Mouse (Mus musculus) neural tube, embryonic 12.5 days (tissue): ENCODE measurements around the gene Dpysl5. TPM values are rescaled to one million over a fixed set of nuclear protein-coding genes. Genes with fewer than 3 reads are reported as not detected.
"Not testable (repeated sequence)": the region's sequence is repeated elsewhere in the genome, so short reads cannot be mapped to it uniquely, and the experiment has no call there.

ENCODE experiments used
- ATAC-seq: fragments of 200-750 bp; cut with Nextera tagmentation; 2 replicates; pipeline ENCODE4 v1.8.0; 2017; ENCODE audit warnings: low read depth, mild to moderate bottlenecking, moderate TSS enrichment, moderate library complexity; ENCODE audit not compliant: low FRiP score
- H3K27ac ChIP-seq: fragments of 300-500 bp; sonication (generic); 2 replicates; pipeline ENCODE4 v1.5.1; 2016
- H3K27me3 ChIP-seq: fragments of 300-500 bp; sonication (generic); replicated peaks from 2 replicates; pipeline ENCODE4 v1.6.1; 2016; ENCODE audit warnings: mild to moderate bottlenecking
- H3K36me3 ChIP-seq: fragments of 300-500 bp; sonication (generic); 2 replicates; pipeline ENCODE4 v1.6.1; 2016; ENCODE audit warnings: mild to moderate bottlenecking
- H3K4me1 ChIP-seq: fragments of 300-500 bp; sonication (generic); 2 replicates; pipeline ENCODE4 v1.6.1; 2016
- H3K4me2 ChIP-seq: fragments of 300-500 bp; sonication (generic); replicated peaks from 2 replicates; pipeline ENCODE4 v1.6.1; 2016; ENCODE audit warnings: mild to moderate bottlenecking
- H3K4me3 ChIP-seq: fragments of 300-500 bp; sonication (generic); 2 replicates; pipeline ENCODE4 v1.5.1; 2016
- H3K9ac ChIP-seq: fragments of 300-500 bp; sonication (generic); 2 replicates; pipeline ENCODE4 v1.6.1; 2016; ENCODE audit warnings: mild to moderate bottlenecking
- H3K9me3 ChIP-seq: fragments of 300-500 bp; sonication (generic); 2 replicates; pipeline ENCODE4 v1.6.1; 2016; ENCODE audit warnings: mild to moderate bottlenecking
- WGBS: fragments of 180-500 bp; shearing (Covaris S2); methylation state at CpG from one replicate; pipeline ENCODE4 v1.1.7; 2016; 5-methylcytosine and 5-hydroxymethylcytosine counted together
- polyA plus RNA-seq: library from polyadenylated mRNA; unstranded; fragments of >200 nt; fragmentation: Nextera tagmentation; extraction: Ambion mirVana; gene quantifications from 2 replicates; pipeline ENCODE4 v1.2.1, GENCODE M21; 2016

Gene Dpysl5
- polyA plus RNA-seq, 1 experiment from 2014 or later, result 150 TPM

GRCm38 (mm10) chr5:30678069-30678468 lies 33.3 kb upstream of the Dpysl5 start:
- not testable (repeated sequence) for H3K27me3 ChIP-seq, H3K9ac ChIP-seq, H3K27ac ChIP-seq, H3K4me1 ChIP-seq, H3K9me3 ChIP-seq, H3K4me2 ChIP-seq, ATAC-seq, H3K4me3 ChIP-seq
- H3K36me3 ChIP-seq, result peaks cover 27% of the 10 kb centered on the region
- WGBS, result 98% methylated on average over 3 of the region's 3 CpGs

GRCm38 (mm10) chr5:30678722-30679296 lies 32.6 kb upstream of the Dpysl5 start:
- H3K4me2 ChIP-seq, result no peak overlapping the region
- H3K4me3 ChIP-seq, result no peak overlapping the region
- H3K4me1 ChIP-seq, result no peaks in the 10 kb centered on the region
- H3K27ac ChIP-seq, result no peak overlapping the region
- H3K36me3 ChIP-seq, result peaks cover 20% of the 10 kb centered on the region; the same call in 1 of the 2 replicates
- no peaks in the 10 kb centered on the region for H3K27me3 ChIP-seq
- WGBS, result 95% methylated on average over 4 of the region's 4 CpGs
- H3K9me3 ChIP-seq, result no peaks in the 10 kb centered on the region
- no peak overlapping the region for H3K9ac ChIP-seq
- ATAC-seq, result no peak

- H3K4me2 ChIP-seq, result no peak overlapping the region
- H3K9ac ChIP-seq, result no peak overlapping the region
- 87% methylated on average over 5 of the region's 5 CpGs for WGBS
- no peak for ATAC-seq
- peaks cover 13% of the 10 kb centered on the region; the same call in 1 of the 2 replicates for H3K36me3 ChIP-seq
- H3K9me3 ChIP-seq, result no peaks in the 10 kb centered on the region
- no peak overlapping the region for H3K4me3 ChIP-seq
- no peaks in the 10 kb centered on the region for H3K4me1 ChIP-seq
- no peaks in the 10 kb centered on the region for H3K27me3 ChIP-seq
- H3K27ac ChIP-seq, result no peak overlapping the region
Measured at GRCm38 (mm10) chr5:30679593-30679992, 31.8 kb upstream of the Dpysl5 start.

DNA sequence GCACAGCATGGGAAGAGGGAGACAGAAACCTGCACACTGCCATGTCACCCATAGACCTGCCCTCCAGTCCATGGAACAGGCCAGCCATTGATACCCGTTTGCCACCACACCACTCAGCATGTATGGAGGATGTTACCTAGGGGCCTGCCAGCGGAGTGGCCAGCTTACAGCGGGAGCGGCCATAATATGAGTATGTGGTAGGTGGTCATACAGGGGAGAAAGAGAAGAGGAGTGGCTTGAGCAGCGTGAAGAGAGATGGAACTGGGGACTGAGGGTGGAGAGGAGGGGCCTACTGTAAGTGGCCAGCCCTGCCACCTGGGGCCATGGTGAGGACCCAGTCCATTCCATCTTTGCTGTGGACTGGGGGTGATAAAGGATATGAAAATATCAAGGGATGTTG lies 29.4 kb upstream of the Dpysl5 start:
- H3K4me2 ChIP-seq, result no peak overlapping the region

GRCm38 (mm10) chr5:30682967-30683600 lies 28.3 kb upstream of the Dpysl5 start:
- ATAC-seq, result no peak
- no peaks in the 10 kb centered on the region for H3K27me3 ChIP-seq
- no peak overlapping the region for H3K9ac ChIP-seq
- H3K4me1 ChIP-seq, result no peaks in the 10 kb centered on the region
- H3K4me3 ChIP-seq, result no peak overlapping the region
- H3K9me3 ChIP-seq, result no peaks in the 10 kb centered on the region
- H3K4me2 ChIP-seq, result no peak overlapping the region
- no peak overlapping the region for H3K27ac ChIP-seq
- H3K36me3 ChIP-seq, result no peaks in the 10 kb centered on the region

More for the DNA sequence above, 29.4 kb upstream of the Dpysl5 start:
- H3K9ac ChIP-seq, result no peak overlapping the region
- no peak overlapping the region for H3K27ac ChIP-seq
- H3K4me3 ChIP-seq, result no peak overlapping the region
- H3K36me3 ChIP-seq, result no peaks in the 10 kb centered on the region
- H3K9me3 ChIP-seq, result no peaks in the 10 kb centered on the region
- H3K4me1 ChIP-seq, result no peaks in the 10 kb centered on the region
- H3K27me3 ChIP-seq, result no peaks in the 10 kb centered on the region
- WGBS, result 81% methylated on average over 5 of the region's 5 CpGs
- no peak for ATAC-seq

GRCm38 (mm10) chr5:30683993-30684392 lies 27.4 kb upstream of the Dpysl5 start:
- no peaks in the 10 kb centered on the region for H3K4me1 ChIP-seq
- H3K36me3 ChIP-seq, result no peaks in the 10 kb centered on the region
- 79% methylated on average over 3 of the region's 3 CpGs for WGBS
- H3K4me2 ChIP-seq, result no peak overlapping the region
- no peaks in the 10 kb centered on the region for H3K27me3 ChIP-seq
- ATAC-seq, result no peak
- H3K9ac ChIP-seq, result no peak overlapping the region
- H3K4me3 ChIP-seq, result no peak overlapping the region
- H3K9me3 ChIP-seq, result no peaks in the 10 kb centered on the region
- no peak overlapping the region for H3K27ac ChIP-seq

DNA sequence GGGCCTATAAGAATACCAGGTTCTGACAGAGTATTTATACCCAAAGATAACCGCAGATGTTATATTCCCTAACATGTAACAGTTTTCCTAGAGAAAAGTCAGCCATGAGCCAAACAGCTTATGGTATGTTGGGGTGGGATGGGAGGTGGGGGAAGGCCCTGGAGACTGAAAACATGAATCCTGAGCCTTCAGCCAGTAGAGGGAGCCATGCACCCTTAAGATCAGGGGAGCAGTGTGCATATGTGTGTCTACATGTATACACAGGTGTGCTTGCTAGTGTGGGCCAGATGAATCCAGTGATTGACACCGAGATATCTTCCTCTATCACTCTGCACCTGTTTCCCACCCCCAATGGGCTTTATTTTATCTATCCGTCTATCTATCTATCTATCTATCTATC lies 24.6 kb upstream of the Dpysl5 start:
- Histone ChIP-seq H3K4me1 (no peaks in the 10 kb centered on the region), H3K4me3 (no peak overlapping the region), H3K27ac (no peak overlapping the region), H3K9me3 (no peaks in the 10 kb centered on the region), H3K9ac (no peak overlapping the region), H3K36me3 (no peaks in the 10 kb centered on the region), H3K4me2 (no peak overlapping the region), H3K27me3 (no peaks in the 10 kb centered on the region)
- WGBS, result 67% methylated on average over 3 of the region's 3 CpGs
- no peak for ATAC-seq

- H3K27me3 ChIP-seq, result no peaks in the 10 kb centered on the region
- no peak overlapping the region for H3K4me2 ChIP-seq
- H3K27ac ChIP-seq, result no peak overlapping the region
- no peak overlapping the region for H3K9ac ChIP-seq
- H3K4me1 ChIP-seq, result no peaks in the 10 kb centered on the region
- no peak overlapping the region for H3K4me3 ChIP-seq
- 90% methylated on average over 8 of the region's 8 CpGs for WGBS
- H3K9me3 ChIP-seq, result no peaks in the 10 kb centered on the region
- H3K36me3 ChIP-seq, result no peaks in the 10 kb centered on the region
- ATAC-seq, result no peak
Measured at GRCm38 (mm10) chr5:30700361-30701000, 10.9 kb upstream of the Dpysl5 start.

DNA sequence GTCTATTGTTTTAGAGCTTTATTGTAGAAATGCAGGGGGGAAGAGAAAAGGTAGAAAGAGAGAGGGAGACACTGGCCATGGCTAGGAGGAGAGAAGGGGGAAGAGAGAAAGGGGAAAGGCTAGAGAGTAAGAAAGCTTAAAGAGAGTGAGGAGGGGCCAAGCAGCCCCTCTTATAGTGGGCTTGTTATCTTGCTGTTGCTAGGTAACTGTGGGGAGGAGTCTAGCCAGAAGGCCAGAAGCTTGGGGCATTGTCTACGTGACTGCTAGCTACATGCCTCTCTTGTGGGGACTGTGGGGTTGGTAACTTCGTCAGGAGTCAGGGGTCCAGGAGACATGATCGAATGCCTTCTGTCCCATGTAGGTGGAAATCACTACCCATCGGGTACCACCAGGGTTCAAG lies 10.0 kb upstream of the Dpysl5 start:
- not testable (repeated sequence) for H3K27ac ChIP-seq, H3K4me1 ChIP-seq, H3K27me3 ChIP-seq, H3K4me3 ChIP-seq, H3K9me3 ChIP-seq, H3K4me2 ChIP-seq, H3K36me3 ChIP-seq, H3K9ac ChIP-seq, ATAC-seq
- WGBS, result 42% methylated on average over 4 of the region's 4 CpGs

GRCm38 (mm10) chr5:30701866-30702265 lies 9.5 kb upstream of the Dpysl5 start:
- Histone ChIP-seq H3K9me3 (no peaks in the 10 kb centered on the region), H3K27me3 (no peaks in the 10 kb centered on the region), H3K27ac (no peak overlapping the region), H3K9ac (no peak overlapping the region), H3K36me3 (no peaks in the 10 kb centered on the region), H3K4me2 (no peak overlapping the region), H3K4me3 (no peak overlapping the region), H3K4me1 (no peaks in the 10 kb centered on the region)
- ATAC-seq, result no peak
- WGBS, result 91% methylated on average over 3 of the region's 3 CpGs

DNA sequence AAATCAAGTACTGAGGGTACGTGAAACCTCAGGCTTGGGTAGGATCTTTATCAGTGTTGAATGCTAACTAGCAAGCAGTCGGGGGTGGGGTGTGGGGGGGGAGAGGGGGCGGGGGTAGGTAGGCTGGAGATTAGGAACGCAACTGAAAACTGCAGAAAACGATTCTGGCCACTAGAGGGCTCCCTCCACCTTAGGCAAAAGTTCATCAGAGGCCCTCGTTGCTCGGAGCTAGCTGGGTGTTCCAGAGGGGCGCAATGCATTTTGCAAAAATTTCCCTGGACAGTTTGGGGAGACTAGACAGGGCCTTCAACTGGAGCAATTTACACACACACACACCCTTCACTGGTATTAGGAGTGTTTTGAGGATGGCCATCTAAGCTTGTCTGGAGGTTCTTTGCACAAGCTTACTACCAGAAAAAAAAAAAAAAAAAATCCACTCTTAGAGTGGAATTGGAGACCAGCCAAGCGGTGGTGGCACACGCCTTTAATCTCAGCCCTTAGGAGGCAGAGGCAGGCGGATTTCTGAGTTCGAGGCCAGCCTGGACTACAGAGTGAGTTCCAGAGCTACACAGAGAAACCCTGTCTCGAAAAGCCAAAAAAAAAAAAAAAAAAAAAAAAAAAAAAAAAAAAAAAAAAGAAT lies 1.5 kb upstream of the Dpysl5 start:
- Histone ChIP-seq H3K9ac (no peak overlapping the region), H3K36me3 (no peaks in the 10 kb centered on the region), H3K27ac (no peak overlapping the region), H3K4me1 (peaks cover 11% of the 10 kb centered on the region), H3K4me2 (no peak overlapping the region), H3K27me3 (no peaks in the 10 kb centered on the region), H3K4me3 (no peak overlapping the region), H3K9me3 (no peaks in the 10 kb centered on the region)
- no peak for ATAC-seq
- WGBS, result 15% methylated on average over 13 of the region's 13 CpGs

- Histone ChIP-seq H3K9ac (no peak overlapping the region), H3K4me1 (peaks cover 15% of the 10 kb centered on the region), H3K4me2 (peak overlapping the region; percentile 70), H3K27me3 (no peaks in the 10 kb centered on the region), H3K9me3 (no peaks in the 10 kb centered on the region), H3K4me3 (peak overlapping the region; percentile 76), H3K36me3 (no peaks in the 10 kb centered on the region), H3K27ac (no peak overlapping the region)
- ATAC-seq, result no peak
- WGBS, result 22% methylated on average over 8 of the region's 8 CpGs
Measured at GRCm38 (mm10) chr5:30710486-30710885, 878 bp upstream of the Dpysl5 start.
